Mouse (Mus musculus) ES-Bruce4 (cell line): Measurements from ENCODE around the gene Ern2. TPM values are rescaled to one million over a fixed set of nuclear protein-coding genes. Genes with fewer than 3 reads are reported as not detected.

Source experiments
- H3K27ac ChIP-seq: 2 replicates; pipeline ENCODE4 v1.5.1; 2012; ENCODE audit warnings: low read length, inconsistent platforms; ENCODE audit not compliant: insufficient read depth
- H3K27me3 ChIP-seq: 2 replicates; pipeline ENCODE4 v1.6.1; 2012; ENCODE audit warnings: mild to moderate bottlenecking, low read length, inconsistent platforms; ENCODE audit not compliant: control insufficient read depth, poor library complexity, insufficient read depth, severe bottlenecking
- H3K36me3 ChIP-seq: 2 replicates; pipeline ENCODE4 v1.6.1; 2012; ENCODE audit warnings: inconsistent platforms, mild to moderate bottlenecking, low read length, moderate library complexity; ENCODE audit not compliant: control insufficient read depth, poor library complexity, insufficient read depth, severe bottlenecking
- H3K4me1 ChIP-seq: one replicate; pipeline ENCODE4 v1.8.1; 2011; ENCODE audit warnings: low read length; ENCODE audit not compliant: control insufficient read depth, insufficient read depth
- H3K4me3 ChIP-seq: 2 replicates; pipeline ENCODE4 v1.5.1; 2011; ENCODE audit warnings: low read depth, mild to moderate bottlenecking, low read length
- H3K9ac ChIP-seq: 2 replicates; pipeline ENCODE4 v1.6.1; 2012; ENCODE audit warnings: low read depth, mild to moderate bottlenecking, inconsistent platforms; ENCODE audit not compliant: poor library complexity, severe bottlenecking
- H3K9me3 ChIP-seq: replicated peaks from 2 replicates; pipeline ENCODE4 v1.6.1; 2012; ENCODE audit warnings: mild to moderate bottlenecking, low read length, inconsistent platforms; ENCODE audit not compliant: control insufficient read depth, poor library complexity, insufficient read depth, severe bottlenecking
- CTCF ChIP-seq: IDR thresholded peaks from one replicate; pipeline ENCODE4 v1.8.1; 2011; ENCODE audit warnings: low read depth, low read length
- EP300 ChIP-seq: IDR thresholded peaks from 2 replicates; pipeline ENCODE4 v1.6.1; 2011; ENCODE audit warnings: low read depth, low read length; ENCODE audit not compliant: insufficient read depth
- POLR2A ChIP-seq: IDR thresholded peaks from one replicate; pipeline ENCODE4 v1.8.1; 2011; ENCODE audit warnings: low read length; ENCODE audit not compliant: insufficient read depth
- polyA plus RNA-seq: library from polyadenylated mRNA; stranded (reverse); fragments of >200 nt; gene quantifications from 2 replicates; pipeline ENCODE4 v1.2.4, GENCODE M21; 2011; ENCODE audit warnings: low read depth; ENCODE audit not compliant: missing spikeins, insufficient read depth, insufficient read length

Gene Ern2
- polyA plus RNA-seq, 1 experiment, result not detected

DNA sequence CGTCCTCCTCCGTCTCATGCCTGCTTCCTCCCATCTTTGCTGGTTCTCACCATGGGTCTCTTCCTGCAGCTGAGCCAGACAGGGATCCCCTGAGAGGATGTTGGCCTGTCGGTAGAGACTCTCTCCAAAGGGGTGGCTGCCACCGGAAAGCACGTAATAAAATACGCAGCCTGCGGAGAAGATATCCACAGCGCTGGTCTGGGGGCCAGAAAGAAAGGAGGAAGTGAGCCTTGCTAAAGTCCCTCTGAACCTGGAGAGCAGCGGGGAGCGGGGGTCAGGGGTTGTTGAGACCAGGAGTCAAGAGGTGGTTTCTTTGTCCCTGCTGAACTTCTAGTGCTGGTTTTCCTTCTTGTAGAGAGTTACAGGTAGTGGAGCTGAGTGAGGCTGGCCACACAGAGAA, 14.4 kb downstream of the Ern2 start:
- Histone ChIP-seq H3K36me3 (peaks cover 24% of the 10 kb centered on the region), H3K4me3 (no peak overlapping the region), H3K4me1 (no peaks in the 10 kb centered on the region), H3K27me3 (no peaks in the 10 kb centered on the region), H3K9ac (no peak overlapping the region), H3K9me3 (no peaks in the 10 kb centered on the region), H3K27ac (no peak overlapping the region)
- no peak for TF ChIP-seq POLR2A
- no peak for TF ChIP-seq CTCF
- TF ChIP-seq EP300, result no peak

DNA sequence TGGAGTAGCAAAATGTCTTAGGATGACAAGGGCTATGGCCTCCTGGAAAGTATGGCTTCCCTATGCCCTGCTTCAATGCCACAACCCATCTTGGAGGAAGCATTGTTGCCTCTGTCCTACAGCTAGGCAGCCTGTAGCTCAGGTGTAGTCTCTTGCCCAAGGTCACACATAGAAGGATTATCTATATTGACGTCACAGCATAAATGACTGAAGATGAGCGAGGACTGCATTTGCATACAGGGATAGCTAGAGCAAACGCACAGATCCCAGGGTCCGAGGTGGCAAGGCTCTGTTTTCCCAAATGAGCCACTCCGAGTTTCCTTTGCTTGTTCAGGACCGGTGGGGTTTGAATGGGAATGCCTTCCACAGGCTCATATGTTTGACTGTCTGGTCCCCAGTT, 15.3 kb downstream of the Ern2 start:
- TF ChIP-seq CTCF (no peak), EP300 (no peak), POLR2A (no peak)
- H3K27ac ChIP-seq, result no peak overlapping the region
- H3K4me3 ChIP-seq, result no peak overlapping the region
- no peaks in the 10 kb centered on the region for H3K9me3 ChIP-seq
- H3K36me3 ChIP-seq, result peaks cover 33% of the 10 kb centered on the region
- no peak overlapping the region for H3K9ac ChIP-seq
- no peaks in the 10 kb centered on the region for H3K4me1 ChIP-seq
- no peaks in the 10 kb centered on the region for H3K27me3 ChIP-seq

DNA sequence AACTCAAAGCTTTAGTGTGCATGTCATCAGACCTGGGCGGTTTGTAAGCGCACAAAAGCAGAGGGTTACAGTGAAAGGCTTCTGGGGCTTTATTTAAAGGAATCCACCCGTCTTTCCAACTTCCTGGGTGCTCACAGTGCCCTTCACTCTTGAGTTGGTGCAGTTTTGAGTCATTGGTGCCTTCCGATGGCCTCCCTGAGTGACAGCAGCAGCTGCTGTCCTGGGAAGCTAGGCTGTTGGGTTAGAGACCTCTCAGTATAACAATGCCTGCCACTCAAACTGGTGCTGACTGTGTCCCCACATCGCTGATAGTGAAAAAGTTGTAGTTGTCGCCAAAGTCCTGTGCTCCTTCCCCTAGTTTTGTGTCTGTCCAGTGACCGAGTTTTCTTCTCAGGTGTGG, 18.8 kb downstream of the Ern2 start:
- Histone ChIP-seq H3K27me3 (no peaks in the 10 kb centered on the region), H3K9me3 (no peaks in the 10 kb centered on the region), H3K4me3 (no peak overlapping the region), H3K9ac (no peak overlapping the region), H3K36me3 (peaks cover 63% of the 10 kb centered on the region), H3K27ac (no peak overlapping the region), H3K4me1 (no peaks in the 10 kb centered on the region)
- TF ChIP-seq POLR2A (no peak), EP300 (no peak)

DNA sequence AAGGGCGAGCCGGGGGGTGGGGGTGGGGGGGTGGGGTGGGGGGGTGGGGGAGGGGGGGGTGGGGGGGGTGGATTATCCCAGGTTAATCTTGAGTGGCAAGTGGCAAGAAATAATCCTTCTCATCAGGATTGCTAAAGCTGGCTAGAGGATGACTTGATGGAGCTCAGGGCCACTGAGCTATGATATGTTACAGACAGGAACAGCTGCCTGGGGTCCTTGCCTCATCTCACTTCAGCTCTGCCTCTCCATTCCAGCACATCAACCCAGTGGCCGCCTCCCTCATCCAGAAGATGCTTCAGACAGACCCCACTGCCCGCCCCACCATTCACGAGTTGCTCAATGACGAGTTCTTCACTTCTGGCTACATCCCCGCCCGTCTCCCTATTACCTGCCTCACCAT, 22.2 kb downstream of the Ern2 start:
- no peak overlapping the region for H3K4me3 ChIP-seq
- no peak overlapping the region for H3K9ac ChIP-seq
- H3K36me3 ChIP-seq, result peaks cover 74% of the 10 kb centered on the region
- no peaks in the 10 kb centered on the region for H3K4me1 ChIP-seq
- H3K9me3 ChIP-seq, result no peaks in the 10 kb centered on the region
- TF ChIP-seq POLR2A (no peak), CTCF (no peak), EP300 (no peak)
- no peak overlapping the region for H3K27ac ChIP-seq
- no peaks in the 10 kb centered on the region for H3K27me3 ChIP-seq

DNA sequence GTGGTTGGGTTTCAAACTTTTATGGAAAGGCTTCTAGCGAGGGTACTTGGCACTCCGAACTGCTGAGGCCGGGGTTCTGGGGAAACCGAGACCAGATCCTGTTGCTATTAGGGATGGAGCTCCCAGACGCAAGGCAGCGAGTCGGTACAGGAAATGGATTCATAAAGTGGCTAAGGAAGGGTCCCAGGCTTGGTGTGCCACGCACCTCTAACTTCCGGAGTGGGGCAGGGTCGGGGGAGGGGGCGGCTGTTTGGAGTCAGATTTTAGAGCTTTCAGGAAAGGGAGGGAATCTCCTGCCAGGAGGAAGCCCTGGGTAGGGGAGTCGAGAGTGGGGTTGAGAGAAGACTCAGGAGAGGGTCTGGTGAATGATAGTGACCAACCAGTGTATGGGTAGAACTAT, 26.0 kb downstream of the Ern2 start:
- no peaks in the 10 kb centered on the region for H3K9me3 ChIP-seq
- no peak for TF ChIP-seq POLR2A
- TF ChIP-seq CTCF, result no peak
- TF ChIP-seq EP300, result no peak
- peak overlapping the region; percentile 98 for H3K4me3 ChIP-seq
- H3K36me3 ChIP-seq, result peaks cover 41% of the 10 kb centered on the region
- H3K27me3 ChIP-seq, result no peaks in the 10 kb centered on the region
- H3K27ac ChIP-seq, result no peak overlapping the region
- peak overlapping the region; percentile 82 for H3K9ac ChIP-seq
- no peaks in the 10 kb centered on the region for H3K4me1 ChIP-seq

DNA sequence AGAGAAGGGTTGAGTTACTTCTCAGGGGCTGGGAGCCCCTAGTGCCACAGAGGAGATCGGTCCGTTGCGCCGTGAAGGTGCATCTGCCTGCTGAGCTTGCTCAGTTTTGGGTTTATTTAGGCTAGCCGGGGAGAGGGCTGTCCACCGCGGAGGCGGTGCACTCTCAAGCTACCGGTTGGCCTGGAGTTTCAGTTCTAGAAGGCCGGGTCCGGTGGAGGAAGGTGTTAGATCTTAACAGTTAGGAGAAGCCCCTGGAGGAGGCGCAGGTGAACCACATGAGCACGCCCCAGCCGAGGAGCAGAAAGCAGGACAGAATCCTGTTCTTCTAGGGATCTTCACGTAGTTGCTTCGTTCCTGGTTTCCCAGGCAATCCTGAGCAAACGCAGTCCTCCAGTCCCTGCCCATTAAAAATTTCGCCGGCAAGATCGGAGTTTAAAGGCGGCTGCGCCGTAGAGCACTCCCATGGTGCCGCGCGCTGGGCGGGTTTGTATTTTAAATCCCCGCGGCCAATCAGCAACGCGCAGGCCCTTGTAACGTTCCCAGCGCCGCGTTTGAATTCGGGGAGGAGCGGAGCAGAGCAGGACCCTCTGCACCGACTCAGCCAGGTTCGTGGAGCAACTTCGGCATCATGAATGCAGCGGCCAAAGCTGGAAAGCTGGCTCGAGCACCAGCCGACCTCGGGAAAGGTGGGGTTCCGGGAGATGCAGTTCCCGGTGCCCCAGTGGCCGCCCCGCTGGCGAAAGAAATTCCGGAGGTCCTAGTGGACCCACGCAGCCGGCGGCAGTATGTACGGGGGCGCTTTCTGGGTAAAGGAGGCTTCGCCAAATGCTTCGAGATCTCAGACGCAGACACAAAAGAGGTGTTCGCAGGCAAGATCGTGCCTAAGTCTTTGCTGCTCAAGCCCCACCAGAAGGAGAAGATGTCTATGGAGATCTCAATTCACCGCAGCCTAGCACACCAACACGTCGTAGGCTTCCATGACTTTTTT, 26.8 kb downstream of the Ern2 start, which contains the start of gene Plk1:
TSS of gene Plk1 (plus strand) at position 525 of the 988 bp plus-strand sequence.
- TF ChIP-seq POLR2A (peak; percentile 24), EP300 (0 out of 2 replicates have a peak, but pooled peaks have one; percentile 8), CTCF (no peak)

More for the DNA sequence above, 26.8 kb downstream of the Ern2 start, which contains the start of gene Plk1:
- H3K36me3 ChIP-seq, result peaks cover 34% of the 10 kb centered on the region
- no peaks in the 10 kb centered on the region for H3K9me3 ChIP-seq
- no peaks in the 10 kb centered on the region for H3K27me3 ChIP-seq
- no peaks in the 10 kb centered on the region for H3K4me1 ChIP-seq
- H3K27ac ChIP-seq, result peak within 1 kb of the TSS; percentile 86
- peak within 1 kb of the TSS; percentile 98 for H3K4me3 ChIP-seq
- H3K9ac ChIP-seq, result peak within 1 kb of the TSS; percentile 82
